Mouse (Mus musculus) ES-Bruce4 (cell line): ENCODE results near the gene Calml3.

Experiments used
- CTCF ChIP-seq: IDR thresholded peaks from one replicate; pipeline ENCODE4 v1.8.1; 2011; ENCODE audit warnings: low read depth, low read length
- EP300 ChIP-seq: IDR thresholded peaks from 2 replicates; pipeline ENCODE4 v1.6.1; 2011; ENCODE audit warnings: low read depth, low read length; ENCODE audit not compliant: insufficient read depth
- POLR2A ChIP-seq: IDR thresholded peaks from one replicate; pipeline ENCODE4 v1.8.1; 2011; ENCODE audit warnings: low read length; ENCODE audit not compliant: insufficient read depth

DNA sequence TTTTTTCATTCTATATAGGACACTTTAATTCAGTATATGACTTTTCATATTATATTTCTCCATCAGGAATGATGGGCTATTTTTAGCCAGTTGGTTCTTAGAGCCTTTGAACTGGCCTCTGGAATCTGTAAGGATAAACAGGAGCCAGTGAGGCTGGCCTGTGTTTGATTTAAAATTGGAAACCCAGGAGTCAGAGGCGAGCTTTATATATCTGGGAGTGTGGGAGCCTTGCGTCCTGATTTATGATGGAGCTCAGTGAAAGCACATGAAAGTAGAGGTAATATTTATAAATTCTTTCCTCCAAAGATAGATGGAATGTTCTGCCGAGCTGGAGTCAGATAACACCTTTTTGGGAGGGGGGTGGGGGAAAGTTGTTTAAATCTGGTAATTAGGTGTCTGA is 4.7 kb downstream of the Calml3 start:
- TF ChIP-seq CTCF (no peak), POLR2A (no peak), EP300 (no peak)
